Mouse (Mus musculus): ENCODE measurements at regions not wholly inside any gene's neighbourhood (a gene's known extent, or its start where the extent isn't known, plus 50 kb on each side); places are given as distances from the start of the nearest gene placed in this dataset.
"Not testable (repeated sequence)": the region's sequence is repeated elsewhere in the genome, so short reads cannot be mapped to it uniquely, and the experiment has no call there.

GRCm38 (mm10) chr14:19080001-19080400 is 185.9 kb upstream of the Ube2e2 start:
- WGBS: 92% methylated on average over 4 of the region's 4 CpGs
- ATAC-seq (replicated peaks); H3K4me3 ChIP-seq; H3K9ac ChIP-seq (replicated peaks); H3K27me3 ChIP-seq; H3K4me1 ChIP-seq; H3K36me3 ChIP-seq; H3K9me3 ChIP-seq; H3K27ac ChIP-seq (replicated peaks); H3K4me2 ChIP-seq (replicated peaks): not testable (repeated sequence)

GRCm38 (mm10) chr14:19041984-19042760 is 148.1 kb upstream of the Ube2e2 start:
- H3K4me1 ChIP-seq: peaks cover 9% of the 10 kb centered on the region; the same call in 1 of the 2 replicates
- peak overlapping the region; percentile 49 for H3K4me3 ChIP-seq
- H3K9ac ChIP-seq (replicated peaks): peak overlapping the region; percentile 49
- no peaks in the 10 kb centered on the region for H3K27me3 ChIP-seq
- WGBS: 2% methylated on average over 49 of the region's 49 CpGs
- H3K27ac ChIP-seq (replicated peaks): no peak overlapping the region
- H3K9me3 ChIP-seq: no peaks in the 10 kb centered on the region
- H3K4me2 ChIP-seq (replicated peaks): peak overlapping the region; percentile 82
- ATAC-seq (replicated peaks): peak; percentile 93
- no peaks in the 10 kb centered on the region for H3K36me3 ChIP-seq

DNA sequence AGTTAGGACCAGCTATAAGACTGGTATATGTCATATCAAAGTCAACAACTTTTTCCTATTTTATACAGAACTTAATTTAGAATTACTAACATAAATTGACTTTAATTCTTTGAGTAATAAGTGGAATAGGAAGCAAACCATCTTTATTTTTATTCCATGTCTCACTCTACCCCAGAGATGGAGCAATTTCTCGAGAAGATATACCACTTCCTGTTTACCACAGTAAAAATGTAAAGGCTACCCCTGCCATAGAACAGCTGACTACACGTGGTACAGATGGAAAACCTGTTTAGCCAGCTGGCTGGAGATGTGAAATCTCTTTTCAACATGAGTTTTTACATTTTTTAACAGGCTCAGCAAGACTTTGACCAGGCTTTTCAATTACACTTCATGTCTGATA is 126.0 kb upstream of the Ube2e2 start:
- Histone ChIP-seq H3K4me1 (no peaks in the 10 kb centered on the region), H3K27me3 (no peaks in the 10 kb centered on the region), H3K27ac (replicated peaks) (no peak overlapping the region), H3K9ac (replicated peaks) (no peak overlapping the region), H3K4me3 (no peak overlapping the region), H3K4me2 (replicated peaks) (no peak overlapping the region), H3K36me3 (no peaks in the 10 kb centered on the region), H3K9me3 (no peaks in the 10 kb centered on the region)
- 33% methylated on average over 2 of the region's 2 CpGs for WGBS
- ATAC-seq (replicated peaks): no peak

- WGBS: 82% methylated on average over 4 of the region's 4 CpGs
- no peak for ATAC-seq (replicated peaks)
Observed at GRCm38 (mm10) chr14:19015406-19015805, 121.3 kb upstream of the Ube2e2 start.

DNA sequence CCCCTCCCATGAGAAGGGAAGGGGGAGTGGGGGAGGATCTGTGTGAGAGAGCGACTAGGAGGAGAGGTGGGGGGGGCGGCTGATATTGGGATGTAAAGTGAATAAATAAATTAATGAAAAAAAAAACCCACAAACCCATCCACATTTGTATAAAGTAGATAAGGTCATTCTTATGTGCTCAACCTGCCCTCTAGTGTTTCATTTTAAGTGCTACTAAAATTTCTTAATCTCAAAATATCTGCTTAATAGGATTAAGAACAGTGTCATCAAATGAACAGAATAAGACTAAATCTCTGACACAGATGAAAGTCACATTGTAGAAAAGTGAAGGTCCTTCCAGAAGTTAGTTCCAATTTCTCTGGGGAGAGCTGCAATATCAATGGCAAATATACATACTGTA is 119.5 kb upstream of the Ube2e2 start:
- not testable (repeated sequence) for H3K36me3 ChIP-seq; H3K9me3 ChIP-seq; H3K9ac ChIP-seq (replicated peaks); H3K27ac ChIP-seq (replicated peaks); H3K4me2 ChIP-seq (replicated peaks); H3K4me3 ChIP-seq; ATAC-seq (replicated peaks); H3K4me1 ChIP-seq; H3K27me3 ChIP-seq
- WGBS: 84% methylated on average over 2 of the region's 2 CpGs

More at GRCm38 (mm10) chr14:19015406-19015805, 121.3 kb upstream of the Ube2e2 start:
- H3K9me3 ChIP-seq: no peaks in the 10 kb centered on the region
- H3K36me3 ChIP-seq: no peaks in the 10 kb centered on the region
- H3K9ac ChIP-seq (replicated peaks): no peak overlapping the region
- H3K4me1 ChIP-seq: no peaks in the 10 kb centered on the region
- no peak overlapping the region for H3K27ac ChIP-seq (replicated peaks)
- H3K4me2 ChIP-seq (replicated peaks): no peak overlapping the region
- H3K27me3 ChIP-seq: no peaks in the 10 kb centered on the region
- H3K4me3 ChIP-seq: no peak overlapping the region

GRCm38 (mm10) chr14:18983901-18984300 is 89.8 kb upstream of the Ube2e2 start:
- H3K9ac ChIP-seq (replicated peaks): no peak overlapping the region
- H3K4me3 ChIP-seq: no peak overlapping the region
- no peak overlapping the region for H3K27ac ChIP-seq (replicated peaks)
- H3K36me3 ChIP-seq: no peaks in the 10 kb centered on the region
- no peak overlapping the region for H3K4me2 ChIP-seq (replicated peaks)
- H3K4me1 ChIP-seq: no peaks in the 10 kb centered on the region
- no peaks in the 10 kb centered on the region for H3K27me3 ChIP-seq
- no peak for ATAC-seq (replicated peaks)
- 85% methylated on average over 3 of the region's 3 CpGs for WGBS
- H3K9me3 ChIP-seq: no peaks in the 10 kb centered on the region

GRCm38 (mm10) chr14:18963864-18964263 is 69.8 kb upstream of the Ube2e2 start:
- no peak for ATAC-seq (replicated peaks)
- Histone ChIP-seq H3K27me3 (no peaks in the 10 kb centered on the region), H3K4me3 (no peak overlapping the region), H3K9me3 (no peaks in the 10 kb centered on the region), H3K4me1 (no peaks in the 10 kb centered on the region), H3K4me2 (replicated peaks) (no peak overlapping the region), H3K9ac (replicated peaks) (no peak overlapping the region), H3K27ac (replicated peaks) (no peak overlapping the region), H3K36me3 (no peaks in the 10 kb centered on the region)
- 96% methylated on average over 1 of the region's 1 CpGs for WGBS

DNA sequence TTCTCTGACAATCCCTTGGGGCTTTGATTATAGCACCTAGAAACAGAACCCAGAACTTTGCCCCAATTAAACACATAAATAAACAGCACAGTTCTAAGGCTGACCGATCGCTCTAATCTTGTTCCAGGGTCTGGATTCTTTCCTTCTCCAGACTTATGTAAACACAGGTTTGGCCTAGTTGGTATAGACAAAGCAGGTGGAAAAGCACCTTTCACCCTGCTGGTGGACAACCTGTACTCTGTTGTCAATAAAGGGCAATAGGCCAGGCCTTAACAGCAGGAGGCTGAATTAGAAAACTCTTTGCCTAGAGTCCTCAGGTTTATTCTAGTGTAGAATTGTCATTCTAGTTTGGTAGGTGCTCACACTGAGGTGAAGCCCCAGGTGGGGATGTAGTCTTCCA is 69.2 kb upstream of the Ube2e2 start:
- no peak overlapping the region for H3K4me3 ChIP-seq
- no peaks in the 10 kb centered on the region for H3K9me3 ChIP-seq
- no peaks in the 10 kb centered on the region for H3K27me3 ChIP-seq
- no peaks in the 10 kb centered on the region for H3K36me3 ChIP-seq
- H3K27ac ChIP-seq (replicated peaks): no peak overlapping the region
- no peak overlapping the region for H3K4me2 ChIP-seq (replicated peaks)
- no peak overlapping the region for H3K9ac ChIP-seq (replicated peaks)
- no peak for ATAC-seq (replicated peaks)
- 87% methylated on average over 2 of the region's 2 CpGs for WGBS
- H3K4me1 ChIP-seq: no peaks in the 10 kb centered on the region
